Mouse (Mus musculus) heart, embryonic 13.5 days (tissue): Measurements from ENCODE around the gene Agps. TPM values are rescaled to one million over a fixed set of nuclear protein-coding genes. Genes with fewer than 3 reads are reported as not detected.

Experiments used
- ATAC-seq: fragments of 200-750 bp; cut with Nextera tagmentation; 2 replicates; pipeline ENCODE4 v1.8.0; 2017; ENCODE audit warnings: moderate TSS enrichment; ENCODE audit not compliant: insufficient number of reproducible peaks, low FRiP score, low TSS enrichment; ENCODE audit errors: extremely low read depth
- H3K27ac ChIP-seq: fragments of 300-500 bp; sonication (generic); replicated peaks from 2 replicates; pipeline ENCODE4 v1.5.1; 2015; ENCODE audit warnings: moderate library complexity, mild to moderate bottlenecking, inconsistent platforms
- H3K27me3 ChIP-seq: fragments of 300-500 bp; sonication (generic); replicated peaks from 2 replicates; pipeline ENCODE4 v1.6.1; 2015; ENCODE audit warnings: mild to moderate bottlenecking, inconsistent platforms
- H3K36me3 ChIP-seq: fragments of 300-500 bp; sonication (generic); 2 replicates; pipeline ENCODE4 v1.6.1; 2015; ENCODE audit warnings: mild to moderate bottlenecking, inconsistent platforms
- H3K4me1 ChIP-seq: fragments of 300-500 bp; sonication (generic); 2 replicates; pipeline ENCODE4 v1.6.1; 2015; ENCODE audit warnings: inconsistent platforms
- H3K4me2 ChIP-seq: fragments of 300-500 bp; sonication (generic); 2 replicates; pipeline ENCODE4 v1.6.1; 2015; ENCODE audit warnings: inconsistent platforms, mild to moderate bottlenecking, moderate library complexity
- H3K4me3 ChIP-seq: fragments of 300-500 bp; sonication (generic); 2 replicates; pipeline ENCODE4 v1.5.1; 2015; ENCODE audit warnings: moderate library complexity, mild to moderate bottlenecking, inconsistent platforms
- H3K9ac ChIP-seq: fragments of 300-500 bp; sonication (generic); 2 replicates; pipeline ENCODE4 v1.6.1; 2015; ENCODE audit warnings: inconsistent platforms, mild to moderate bottlenecking, moderate library complexity
- H3K9me3 ChIP-seq: fragments of 300-500 bp; sonication (generic); 2 replicates; pipeline ENCODE4 v1.6.1; 2016; ENCODE audit warnings: inconsistent platforms
- WGBS: fragments of 180-500 bp; shearing (Covaris S2); methylation state at CpG from one replicate; pipeline ENCODE4 v1.1.7; 2015; ENCODE audit warnings: mixed read lengths; 5-methylcytosine and 5-hydroxymethylcytosine counted together
- polyA plus RNA-seq: library from polyadenylated mRNA; unstranded; fragments of >200 nt; fragmentation: Nextera tagmentation; extraction: Ambion mirVana; gene quantifications from 2 replicates; pipeline ENCODE4 v1.2.1, GENCODE M21; 2015

Agps gene
- polyA plus RNA-seq, 1 experiment from 2014 or later = 22.1 TPM

GRCm38 (mm10) chr2:75891981-75892380 lies 60.0 kb downstream of the Agps start:
- Histone ChIP-seq H3K36me3 (peaks cover 20% of the 10 kb centered on the region), H3K4me3 (no peak overlapping the region), H3K27ac (no peak overlapping the region), H3K4me2 (no peak overlapping the region), H3K4me1 (no peaks in the 10 kb centered on the region), H3K9ac (no peak overlapping the region), H3K27me3 (no peaks in the 10 kb centered on the region), H3K9me3 (no peaks in the 10 kb centered on the region)
- WGBS = 90% methylated on average over 4 of the region's 4 CpGs
- no peak for ATAC-seq

- no peaks in the 10 kb centered on the region for H3K4me1 ChIP-seq
- H3K27ac ChIP-seq = no peak overlapping the region
- H3K4me2 ChIP-seq = no peak overlapping the region
- H3K9me3 ChIP-seq = peaks cover 8% of the 10 kb centered on the region; the same call in 1 of the 2 replicates
- no peak overlapping the region for H3K4me3 ChIP-seq
- 80% methylated on average over 5 of the region's 5 CpGs for WGBS
- no peaks in the 10 kb centered on the region for H3K27me3 ChIP-seq
- no peak for ATAC-seq
- H3K36me3 ChIP-seq = peaks cover 19% of the 10 kb centered on the region
- no peak overlapping the region for H3K9ac ChIP-seq
Measured at GRCm38 (mm10) chr2:75895711-75896110, 63.7 kb downstream of the Agps start.

- ATAC-seq = no peak
- no peak overlapping the region for H3K27ac ChIP-seq
- peaks cover 8% of the 10 kb centered on the region; the same call in 1 of the 2 replicates for H3K9me3 ChIP-seq
- peaks cover 30% of the 10 kb centered on the region for H3K36me3 ChIP-seq
- no peaks in the 10 kb centered on the region for H3K4me1 ChIP-seq
- H3K27me3 ChIP-seq = no peaks in the 10 kb centered on the region
- no peak overlapping the region for H3K4me3 ChIP-seq
- H3K4me2 ChIP-seq = no peak overlapping the region
- H3K9ac ChIP-seq = no peak overlapping the region
- 85% methylated on average over 1 of the region's 1 CpGs for WGBS
Measured at GRCm38 (mm10) chr2:75900281-75900680, 68.3 kb downstream of the Agps start.

- no peak overlapping the region for H3K9ac ChIP-seq
- H3K27ac ChIP-seq = no peak overlapping the region
- H3K27me3 ChIP-seq = no peaks in the 10 kb centered on the region
- H3K36me3 ChIP-seq = peaks cover 37% of the 10 kb centered on the region
- peaks cover 8% of the 10 kb centered on the region; the same call in 1 of the 2 replicates for H3K9me3 ChIP-seq
- no peak for ATAC-seq
- no peak overlapping the region for H3K4me3 ChIP-seq
- 74% methylated on average over 9 of the region's 9 CpGs for WGBS
- no peak overlapping the region for H3K4me2 ChIP-seq
- H3K4me1 ChIP-seq = no peaks in the 10 kb centered on the region
Measured at GRCm38 (mm10) chr2:75901869-75902268, 69.9 kb downstream of the Agps start.

GRCm38 (mm10) chr2:75907142-75907541 lies 75.2 kb downstream of the Agps start:
- H3K9me3 ChIP-seq = no peaks in the 10 kb centered on the region
- H3K27me3 ChIP-seq = no peaks in the 10 kb centered on the region
- H3K4me2 ChIP-seq = no peak overlapping the region
- H3K27ac ChIP-seq = no peak overlapping the region
- H3K9ac ChIP-seq = no peak overlapping the region
- WGBS = 80% methylated on average over 1 of the region's 1 CpGs
- no peak for ATAC-seq
- peaks cover 66% of the 10 kb centered on the region for H3K36me3 ChIP-seq
- no peak overlapping the region for H3K4me3 ChIP-seq
- no peaks in the 10 kb centered on the region for H3K4me1 ChIP-seq

GRCm38 (mm10) chr2:75915040-75915439 lies 83.1 kb downstream of the Agps start:
- WGBS = 93% methylated on average over 3 of the region's 3 CpGs
- H3K9me3 ChIP-seq = no peaks in the 10 kb centered on the region
- H3K27ac ChIP-seq = no peak overlapping the region
- no peak overlapping the region for H3K9ac ChIP-seq
- no peak overlapping the region for H3K4me3 ChIP-seq
- H3K27me3 ChIP-seq = no peaks in the 10 kb centered on the region
- H3K4me1 ChIP-seq = peaks cover 13% of the 10 kb centered on the region
- no peak overlapping the region for H3K4me2 ChIP-seq
- peaks cover 46% of the 10 kb centered on the region for H3K36me3 ChIP-seq
- ATAC-seq = no peak

GRCm38 (mm10) chr2:75923807-75924340 lies 91.9 kb downstream of the Agps start:
- no peaks in the 10 kb centered on the region for H3K27me3 ChIP-seq
- H3K4me2 ChIP-seq = no peak overlapping the region
- 86% methylated on average over 4 of the region's 4 CpGs for WGBS
- H3K27ac ChIP-seq = no peak overlapping the region
- ATAC-seq = no peak
- no peak overlapping the region for H3K9ac ChIP-seq
- peaks cover 29% of the 10 kb centered on the region for H3K36me3 ChIP-seq
- no peaks in the 10 kb centered on the region for H3K9me3 ChIP-seq
- no peaks in the 10 kb centered on the region for H3K4me1 ChIP-seq
- no peak overlapping the region for H3K4me3 ChIP-seq

- Histone ChIP-seq H3K36me3 (peaks cover 33% of the 10 kb centered on the region), H3K9ac (no peak overlapping the region), H3K27ac (no peak overlapping the region), H3K4me2 (no peak overlapping the region), H3K4me3 (no peak overlapping the region), H3K4me1 (0 out of 2 replicates have a peak, but pooled peaks cover 3% of the 10 kb centered on the region), H3K9me3 (no peaks in the 10 kb centered on the region), H3K27me3 (no peaks in the 10 kb centered on the region)
- ATAC-seq = no peak
- 76% methylated on average over 5 of the region's 5 CpGs for WGBS
Measured at GRCm38 (mm10) chr2:75926061-75926460, 94.1 kb downstream of the Agps start.

- no peak overlapping the region for H3K4me3 ChIP-seq
- peaks cover 41% of the 10 kb centered on the region for H3K36me3 ChIP-seq
- WGBS = 83% methylated on average over 3 of the region's 3 CpGs
- H3K27ac ChIP-seq = no peak overlapping the region
- no peaks in the 10 kb centered on the region for H3K27me3 ChIP-seq
- no peak overlapping the region for H3K4me2 ChIP-seq
- no peak overlapping the region for H3K9ac ChIP-seq
- H3K4me1 ChIP-seq = peaks cover 3% of the 10 kb centered on the region
- ATAC-seq = no peak
- no peaks in the 10 kb centered on the region for H3K9me3 ChIP-seq
Measured at GRCm38 (mm10) chr2:75928011-75928410, 96.0 kb downstream of the Agps start.

- no peak overlapping the region for H3K9ac ChIP-seq
- H3K27ac ChIP-seq = no peak overlapping the region
- peaks cover 41% of the 10 kb centered on the region for H3K36me3 ChIP-seq
- no peaks in the 10 kb centered on the region for H3K9me3 ChIP-seq
- H3K4me3 ChIP-seq = no peak overlapping the region
- 88% methylated on average over 2 of the region's 2 CpGs for WGBS
- no peaks in the 10 kb centered on the region for H3K27me3 ChIP-seq
- ATAC-seq = no peak
- no peak overlapping the region for H3K4me2 ChIP-seq
- peaks cover 15% of the 10 kb centered on the region for H3K4me1 ChIP-seq
Measured at GRCm38 (mm10) chr2:75929141-75929540, 97.2 kb downstream of the Agps start.

GRCm38 (mm10) chr2:75929786-75930444 lies 97.9 kb downstream of the Agps start:
- 84% methylated on average over 6 of the region's 6 CpGs for WGBS
- Histone ChIP-seq H3K36me3 (peaks cover 41% of the 10 kb centered on the region), H3K9me3 (no peaks in the 10 kb centered on the region), H3K4me1 (peaks cover 22% of the 10 kb centered on the region), H3K4me3 (no peak overlapping the region), H3K4me2 (no peak overlapping the region), H3K27ac (no peak overlapping the region), H3K27me3 (no peaks in the 10 kb centered on the region), H3K9ac (no peak overlapping the region)
- ATAC-seq = no peak

- 75% methylated on average over 2 of the region's 2 CpGs for WGBS
Measured at GRCm38 (mm10) chr2:75930941-75931340, 99.0 kb downstream of the Agps start.

More at GRCm38 (mm10) chr2:75930941-75931340, 99.0 kb downstream of the Agps start:
- peaks cover 36% of the 10 kb centered on the region for H3K36me3 ChIP-seq
- H3K9me3 ChIP-seq = no peaks in the 10 kb centered on the region
- no peak overlapping the region for H3K27ac ChIP-seq
- H3K9ac ChIP-seq = no peak overlapping the region
- H3K4me3 ChIP-seq = no peak overlapping the region
- H3K4me1 ChIP-seq = peaks cover 26% of the 10 kb centered on the region
- ATAC-seq = no peak
- no peak overlapping the region for H3K4me2 ChIP-seq
- H3K27me3 ChIP-seq = no peaks in the 10 kb centered on the region
